Mouse (Mus musculus): ENCODE measurements around the gene Saysd1.
"Not testable (repeated sequence)": the region's sequence is repeated elsewhere in the genome, so short reads cannot be mapped to it uniquely, and the experiment has no call there.

The Saysd1 gene

DNA sequence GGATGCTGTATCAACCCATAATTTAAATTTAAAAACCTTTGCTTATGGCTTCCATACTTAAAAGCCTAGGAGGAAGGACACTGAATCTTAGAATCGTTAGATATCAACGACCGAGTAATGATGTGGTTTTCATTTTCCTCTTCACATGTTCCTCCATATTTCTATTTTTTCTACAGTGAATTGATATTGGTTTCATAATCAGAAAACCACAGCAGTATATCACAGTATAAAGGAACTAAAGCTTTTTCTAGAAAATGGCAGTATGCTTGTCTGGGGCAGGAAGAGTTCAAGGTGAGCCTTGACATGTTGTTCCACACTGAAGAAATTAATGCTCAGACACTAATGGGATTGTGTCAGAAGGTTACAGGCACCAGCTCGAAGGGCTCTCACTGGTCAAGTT, 97.4 kb downstream of the Saysd1 start:
- DNase-seq (ENCODE audit: low spot score): no peak

DNA sequence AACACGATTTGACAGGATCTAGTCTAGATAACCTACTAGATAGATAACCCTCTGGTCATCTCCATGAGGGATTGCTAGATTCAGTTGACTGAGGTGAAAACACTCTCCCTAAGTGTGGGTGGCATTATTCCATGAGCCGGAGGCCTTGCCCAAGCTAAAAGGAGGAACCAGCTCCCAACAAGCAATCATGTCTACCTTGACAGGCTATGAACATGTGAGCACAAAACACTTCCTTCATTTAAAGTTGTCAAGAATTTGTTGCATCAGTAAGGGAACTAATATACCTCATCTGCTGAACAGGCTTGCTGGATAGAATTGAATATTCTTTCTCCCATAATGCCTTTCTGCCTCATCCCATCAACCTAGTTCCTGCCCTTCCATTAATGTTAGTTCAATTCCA, 98.5 kb downstream of the Saysd1 start:
- DNase-seq (ENCODE audit: low spot score): no peak

- DNase-seq (ENCODE audit: low spot score): no peak
Observed at GRCm38 (mm10) chr14:20032738-20033116, 105.6 kb downstream of the Saysd1 start.

DNA sequence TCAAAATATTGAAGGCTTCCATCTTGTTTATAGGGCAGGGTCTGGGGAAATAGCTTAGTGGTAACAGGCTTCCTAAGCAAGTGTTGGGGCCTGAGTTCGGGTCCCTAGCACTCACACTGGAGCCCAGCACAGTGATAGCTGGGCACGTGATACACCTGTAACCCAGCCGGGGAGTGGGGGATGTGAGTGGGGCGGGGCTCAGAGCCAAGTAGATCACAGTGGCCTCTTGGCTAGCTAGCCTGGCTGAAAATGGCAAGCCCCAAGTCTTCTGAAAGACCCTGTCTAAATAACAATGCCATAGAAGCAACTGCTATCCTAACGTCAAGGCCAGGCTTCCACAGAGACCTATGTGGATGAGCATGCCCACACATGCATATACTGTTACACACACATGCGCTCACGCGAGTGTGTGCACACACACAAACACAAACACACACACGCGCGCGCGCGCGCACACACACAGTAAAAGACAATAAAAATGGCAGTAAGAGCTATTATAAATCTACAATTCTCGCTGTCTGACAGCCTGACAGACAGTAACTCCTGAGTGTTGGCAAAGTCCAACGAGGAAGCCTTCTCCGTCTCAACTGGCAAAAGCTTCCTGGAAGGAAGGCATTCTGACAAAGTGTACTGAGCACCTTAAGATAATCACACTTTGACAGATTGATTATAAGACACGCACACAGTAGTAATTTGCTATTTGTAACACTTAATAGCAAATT, 106.2 kb downstream of the Saysd1 start:
- DNase-seq (ENCODE audit: low spot score): no peak

- DNase-seq (ENCODE audit: low spot score): no peak
Observed at GRCm38 (mm10) chr14:20029606-20030005, 108.7 kb downstream of the Saysd1 start.

DNA sequence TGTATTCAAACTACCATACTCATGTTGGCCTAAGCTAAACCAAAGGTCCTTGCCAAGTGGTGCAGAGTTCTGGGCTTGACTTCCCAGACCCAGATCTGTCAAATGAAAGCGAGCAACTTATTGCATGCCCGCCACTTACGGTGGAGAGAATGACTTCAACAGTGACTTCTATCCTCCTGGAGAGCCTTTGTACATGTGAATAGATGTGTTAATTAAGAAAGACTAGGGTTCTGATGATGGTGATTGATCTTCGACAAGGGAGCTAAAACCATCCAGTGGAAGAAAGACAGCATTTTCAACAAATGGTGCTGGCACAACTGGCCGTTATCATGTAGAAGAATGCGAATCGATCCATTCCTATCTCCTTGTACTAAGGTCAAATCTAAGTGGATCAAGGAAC, 110.9 kb downstream of the Saysd1 start:
- DNase-seq (ENCODE audit: low spot score): not testable (repeated sequence)
